Mouse (Mus musculus) central nervous system, embryonic 11.5 days (tissue): ENCODE measurements around the gene Zcchc12. TPM values are rescaled to one million over a fixed set of nuclear protein-coding genes. Genes with fewer than 3 reads are reported as not detected.

ENCODE experiments used
- polyA plus RNA-seq: library from polyadenylated mRNA; depleted of rRNA; stranded (reverse); fragments of >200 nt; gene quantifications from 2 replicates; pipeline ENCODE4 v1.2.3, GENCODE M21; 2012; rRNA removed

Gene Zcchc12
- polyA plus RNA-seq: 20.3 and 28.4 TPM in 2 replicates

GRCm38 (mm10) chrX:36195736-36196525 lies at the start of gene Zcchc12:
Zcchc12 (plus strand) TSS chrX:36195904.

Other genes with a start within 250 kb of the Zcchc12 start
- gene Il13ra1, start 83.8 kb upstream of the Zcchc12 start, polyA plus RNA-seq: 1.5 and 3.1 TPM in 2 replicates
- 1.2 and 1.9 TPM in 2 replicates for gene Lonrf3, start 132.4 kb downstream of the Zcchc12 start, polyA plus RNA-seq
- gene Gm6268, start 205.4 kb downstream of the Zcchc12 start, polyA plus RNA-seq: not detected in 2 replicates